Mouse (Mus musculus): ENCODE measurements around the gene Tollip. TPM values are rescaled to one million over a fixed set of nuclear protein-coding genes. Genes with fewer than 3 reads are reported as not detected.

The Tollip gene
- polyA plus RNA-seq, 1 experiment from 2014 or later, result 51.1 TPM

- Histone ChIP-seq H3K36me3 (ENCODE audit: control insufficient read depth, insufficient read depth, low read length) (no peaks in the 10 kb centered on the region), H3K4me1 (ENCODE audit: control insufficient read depth, insufficient read depth, low read length) (peaks cover 15% of the 10 kb centered on the region), H3K9me3 (ENCODE audit: control insufficient read depth, low read length) (no peaks in the 10 kb centered on the region), H3K9ac (ENCODE audit: low read depth, low read length) (peak overlapping the region; percentile 91), H3K27ac (ENCODE audit: low read length) (peak overlapping the region; percentile 43; the same call in 1 of the 2 replicates), H3K27me3 (replicated peaks; ENCODE audit: control insufficient read depth, insufficient read depth, low read length) (peaks cover 2% of the 10 kb centered on the region; the same call in 1 of the 2 replicates), H3K4me3 (ENCODE audit: low read length) (peak overlapping the region; percentile 88), H3K4me2 (ENCODE audit: low read depth, low read length) (peak overlapping the region; percentile 80)
- under 1% methylated on average over 43 of the region's 44 CpGs for WGBS
- peak; percentile 99 for ATAC-seq
Measured at GRCm38 (mm10) chr7:141902269-141902729, 16.0 kb downstream of the Tollip start.

- Histone ChIP-seq H3K27me3 (replicated peaks; ENCODE audit: control insufficient read depth, insufficient read depth, low read length) (0 out of 2 replicates have a peak, but pooled peaks cover 2% of the 10 kb centered on the region), H3K4me3 (ENCODE audit: low read length) (peak overlapping the region; percentile 88), H3K9ac (ENCODE audit: low read depth, low read length) (peak overlapping the region; percentile 91), H3K4me1 (ENCODE audit: control insufficient read depth, insufficient read depth, low read length) (peaks cover 15% of the 10 kb centered on the region), H3K4me2 (ENCODE audit: low read depth, low read length) (peak overlapping the region; percentile 58), H3K9me3 (ENCODE audit: control insufficient read depth, low read length) (no peaks in the 10 kb centered on the region), H3K36me3 (ENCODE audit: control insufficient read depth, insufficient read depth, low read length) (no peaks in the 10 kb centered on the region), H3K27ac (ENCODE audit: low read length) (peak overlapping the region; percentile 43; the same call in 1 of the 2 replicates)
- 0% methylated on average over 16 of the region's 16 CpGs for WGBS
- peak; percentile 64 for ATAC-seq
Measured at GRCm38 (mm10) chr7:141901825-141902224, 16.5 kb downstream of the Tollip start.

GRCm38 (mm10) chr7:141892151-141892550 is 26.2 kb downstream of the Tollip start:
- Histone ChIP-seq H3K4me3 (ENCODE audit: low read length) (no peak overlapping the region), H3K27me3 (replicated peaks; ENCODE audit: control insufficient read depth, insufficient read depth, low read length) (no peaks in the 10 kb centered on the region), H3K9me3 (ENCODE audit: control insufficient read depth, low read length) (no peaks in the 10 kb centered on the region), H3K27ac (ENCODE audit: low read length) (no peak overlapping the region), H3K9ac (ENCODE audit: low read depth, low read length) (no peak overlapping the region), H3K36me3 (ENCODE audit: control insufficient read depth, insufficient read depth, low read length) (peaks cover 21% of the 10 kb centered on the region; the same call in 1 of the 2 replicates), H3K4me2 (ENCODE audit: low read depth, low read length) (no peak overlapping the region), H3K4me1 (ENCODE audit: control insufficient read depth, insufficient read depth, low read length) (no peaks in the 10 kb centered on the region)
- no peak for ATAC-seq
- WGBS, result 95% methylated on average over 7 of the region's 7 CpGs

- no peak overlapping the region for H3K9ac ChIP-seq (ENCODE audit: low read depth, low read length)
- peaks cover 16% of the 10 kb centered on the region for H3K36me3 ChIP-seq (ENCODE audit: control insufficient read depth, insufficient read depth, low read length)
- H3K4me1 ChIP-seq (ENCODE audit: control insufficient read depth, insufficient read depth, low read length), result no peaks in the 10 kb centered on the region
- H3K27ac ChIP-seq (ENCODE audit: low read length), result no peak overlapping the region
- H3K9me3 ChIP-seq (ENCODE audit: control insufficient read depth, low read length), result no peaks in the 10 kb centered on the region
- H3K4me3 ChIP-seq (ENCODE audit: low read length), result no peak overlapping the region
- no peak overlapping the region for H3K4me2 ChIP-seq (ENCODE audit: low read depth, low read length)
- H3K27me3 ChIP-seq (replicated peaks; ENCODE audit: control insufficient read depth, insufficient read depth, low read length), result no peaks in the 10 kb centered on the region
- peak; percentile 88 for ATAC-seq
- 92% methylated on average over 2 of the region's 2 CpGs for WGBS
Measured at GRCm38 (mm10) chr7:141878813-141879212, 39.5 kb downstream of the Tollip start.

GRCm38 (mm10) chr7:141874891-141875290 is 43.4 kb downstream of the Tollip start:
- Histone ChIP-seq H3K9me3 (ENCODE audit: control insufficient read depth, low read length) (no peaks in the 10 kb centered on the region), H3K27me3 (replicated peaks; ENCODE audit: control insufficient read depth, insufficient read depth, low read length) (no peaks in the 10 kb centered on the region), H3K4me2 (ENCODE audit: low read depth, low read length) (no peak overlapping the region), H3K36me3 (ENCODE audit: control insufficient read depth, insufficient read depth, low read length) (peaks cover 3% of the 10 kb centered on the region; the same call in 1 of the 2 replicates), H3K9ac (ENCODE audit: low read depth, low read length) (no peak overlapping the region), H3K4me1 (ENCODE audit: control insufficient read depth, insufficient read depth, low read length) (no peaks in the 10 kb centered on the region), H3K4me3 (ENCODE audit: low read length) (no peak overlapping the region), H3K27ac (ENCODE audit: low read length) (no peak overlapping the region)
- ATAC-seq, result no peak
- WGBS, result 90% methylated on average over 5 of the region's 5 CpGs

GRCm38 (mm10) chr7:141870553-141870952 is 47.8 kb downstream of the Tollip start:
- no peaks in the 10 kb centered on the region for H3K4me1 ChIP-seq (ENCODE audit: control insufficient read depth, insufficient read depth, low read length)
- ATAC-seq, result no peak
- 74% methylated on average over 5 of the region's 5 CpGs for WGBS

GRCm38 (mm10) chr7:141869644-141870043 is 48.7 kb downstream of the Tollip start:
- Histone ChIP-seq H3K27ac (ENCODE audit: low read length) (no peak overlapping the region), H3K4me3 (ENCODE audit: low read length) (no peak overlapping the region), H3K4me2 (ENCODE audit: low read depth, low read length) (no peak overlapping the region), H3K36me3 (ENCODE audit: control insufficient read depth, insufficient read depth, low read length) (peaks cover under 1% of the 10 kb centered on the region; the same call in 1 of the 2 replicates), H3K27me3 (replicated peaks; ENCODE audit: control insufficient read depth, insufficient read depth, low read length) (no peaks in the 10 kb centered on the region), H3K4me1 (ENCODE audit: control insufficient read depth, insufficient read depth, low read length) (no peaks in the 10 kb centered on the region), H3K9me3 (ENCODE audit: control insufficient read depth, low read length) (no peaks in the 10 kb centered on the region), H3K9ac (ENCODE audit: low read depth, low read length) (no peak overlapping the region)
- WGBS, result 72% methylated on average over 5 of the region's 5 CpGs
- no peak for ATAC-seq

More at GRCm38 (mm10) chr7:141870553-141870952, 47.8 kb downstream of the Tollip start:
- no peak overlapping the region for H3K27ac ChIP-seq (ENCODE audit: low read length)
- no peak overlapping the region for H3K9ac ChIP-seq (ENCODE audit: low read depth, low read length)
- no peak overlapping the region for H3K4me2 ChIP-seq (ENCODE audit: low read depth, low read length)
- peaks cover 3% of the 10 kb centered on the region; the same call in 1 of the 2 replicates for H3K36me3 ChIP-seq (ENCODE audit: control insufficient read depth, insufficient read depth, low read length)
- no peak overlapping the region for H3K4me3 ChIP-seq (ENCODE audit: low read length)
- no peaks in the 10 kb centered on the region for H3K9me3 ChIP-seq (ENCODE audit: control insufficient read depth, low read length)
- no peaks in the 10 kb centered on the region for H3K27me3 ChIP-seq (replicated peaks; ENCODE audit: control insufficient read depth, insufficient read depth, low read length)

- no peak overlapping the region for H3K9ac ChIP-seq (ENCODE audit: low read depth, low read length)
- ATAC-seq, result no peak
- H3K27ac ChIP-seq (ENCODE audit: low read length), result no peak overlapping the region
- no peaks in the 10 kb centered on the region for H3K36me3 ChIP-seq (ENCODE audit: control insufficient read depth, insufficient read depth, low read length)
- no peaks in the 10 kb centered on the region for H3K9me3 ChIP-seq (ENCODE audit: control insufficient read depth, low read length)
- H3K4me1 ChIP-seq (ENCODE audit: control insufficient read depth, insufficient read depth, low read length), result no peaks in the 10 kb centered on the region
- H3K4me3 ChIP-seq (ENCODE audit: low read length), result no peak overlapping the region
- WGBS, result 87% methylated on average over 4 of the region's 4 CpGs
- no peaks in the 10 kb centered on the region for H3K27me3 ChIP-seq (replicated peaks; ENCODE audit: control insufficient read depth, insufficient read depth, low read length)
- no peak overlapping the region for H3K4me2 ChIP-seq (ENCODE audit: low read depth, low read length)
Measured at GRCm38 (mm10) chr7:141861046-141861445, 57.3 kb downstream of the Tollip start.

GRCm38 (mm10) chr7:141840354-141840753 is 78.0 kb downstream of the Tollip start:
- peaks cover 3% of the 10 kb centered on the region; the same call in 1 of the 2 replicates for H3K4me1 ChIP-seq (ENCODE audit: control insufficient read depth, insufficient read depth, low read length)
- no peaks in the 10 kb centered on the region for H3K9me3 ChIP-seq (ENCODE audit: control insufficient read depth, low read length)
- H3K36me3 ChIP-seq (ENCODE audit: control insufficient read depth, insufficient read depth, low read length), result no peaks in the 10 kb centered on the region
- H3K27me3 ChIP-seq (replicated peaks; ENCODE audit: control insufficient read depth, insufficient read depth, low read length), result no peaks in the 10 kb centered on the region
- no peak overlapping the region for H3K4me2 ChIP-seq (ENCODE audit: low read depth, low read length)
- no peak overlapping the region for H3K9ac ChIP-seq (ENCODE audit: low read depth, low read length)
- no peak for ATAC-seq
- no peak overlapping the region for H3K27ac ChIP-seq (ENCODE audit: low read length)
- H3K4me3 ChIP-seq (ENCODE audit: low read length), result no peak overlapping the region
- WGBS, result 85% methylated on average over 10 of the region's 10 CpGs

GRCm38 (mm10) chr7:141838779-141839178 is 79.5 kb downstream of the Tollip start, which contains the start of gene Muc5b:
Gene Muc5b, plus strand, starts transcription at chr7:141839070.
- WGBS, result 52% methylated on average over 5 of the region's 5 CpGs
- 0 out of 2 replicates have a peak, but pooled peaks have one; percentile 64 for ATAC-seq
- no peak within 1 kb of the TSS for H3K4me2 ChIP-seq (ENCODE audit: low read depth, low read length)

More at GRCm38 (mm10) chr7:141838779-141839178, 79.5 kb downstream of the Tollip start, which contains the start of gene Muc5b:
- Histone ChIP-seq H3K36me3 (ENCODE audit: control insufficient read depth, insufficient read depth, low read length) (no peaks in the 10 kb centered on the region), H3K4me1 (ENCODE audit: control insufficient read depth, insufficient read depth, low read length) (peaks cover 3% of the 10 kb centered on the region; the same call in 1 of the 2 replicates), H3K9me3 (ENCODE audit: control insufficient read depth, low read length) (no peaks in the 10 kb centered on the region), H3K4me3 (ENCODE audit: low read length) (no peak within 1 kb of the TSS), H3K27ac (ENCODE audit: low read length) (no peak within 1 kb of the TSS), H3K27me3 (replicated peaks; ENCODE audit: control insufficient read depth, insufficient read depth, low read length) (no peaks in the 10 kb centered on the region), H3K9ac (ENCODE audit: low read depth, low read length) (no peak within 1 kb of the TSS)
